Mouse (Mus musculus): ENCODE data around the gene Mtmr2. TPM values are rescaled to one million over a fixed set of nuclear protein-coding genes. Genes with fewer than 3 reads are reported as not detected.

The Mtmr2 gene
- 10 to 100 TPM; 53.2 to 66.5 TPM for total RNA-seq (2023)

GRCm38 (mm10) chr9:13748404-13748797, at the start of gene Mtmr2:
Gene Mtmr2, plus strand, starts transcription at chr9:13748410.

DNA sequence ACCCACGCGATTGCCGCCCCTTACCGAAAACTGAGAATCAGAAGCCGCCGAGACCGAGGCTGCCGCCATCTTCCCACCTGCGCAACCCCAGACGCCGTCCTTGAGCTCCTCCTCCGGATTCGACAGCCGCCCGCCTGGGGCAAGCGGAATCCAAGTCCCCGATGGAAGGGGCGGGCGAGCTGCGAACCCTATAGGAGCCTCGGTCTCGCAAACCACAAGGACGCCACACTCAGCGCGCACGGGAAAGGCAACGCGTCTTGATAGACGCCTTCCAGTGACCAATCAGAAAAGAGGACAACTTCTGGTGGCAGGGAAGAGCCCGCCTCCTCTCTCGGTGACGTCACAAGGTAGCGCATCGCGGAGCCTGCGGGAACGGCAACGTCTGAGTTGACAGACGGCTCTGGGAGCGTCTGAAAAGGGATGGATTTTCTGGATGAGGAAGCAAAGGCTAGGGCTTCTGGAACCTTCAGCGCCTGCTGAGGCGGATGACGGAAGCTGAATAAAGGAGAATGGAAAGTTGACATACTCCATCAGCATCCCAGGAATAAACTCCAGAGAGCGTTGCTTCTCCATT, 78.7 kb downstream of the Mtmr2 start, which contains the start of gene Cep57:
Cep57 (minus strand) TSS at position 276 of the 574 bp plus-strand sequence.

GRCm38 (mm10) chr9:13827406-13828086, 79.3 kb downstream of the Mtmr2 start, which contains the start of gene Fam76b:
Gene Fam76b, plus strand, starts transcription at chr9:13827716.

Other genes with a start within 250 kb of the Mtmr2 start
- gene Cep57, start 78.7 kb downstream of the Mtmr2 start, total RNA-seq (2023) = 10 to 100 TPM; 81.8 to 85.6 TPM
- 10 to 100 TPM; 86.5 to 90.1 TPM for gene Fam76b, start 79.3 kb downstream of the Mtmr2 start, total RNA-seq (2023)